Mouse (Mus musculus): ENCODE results near the gene Memo1. TPM values are rescaled to one million over a fixed set of nuclear protein-coding genes. Genes with fewer than 3 reads are reported as not detected.

The Memo1 gene
- total and polyA plus RNA-seq, 3 experiments: 76.8 to 216 (median 110) TPM

GRCm38 (mm10) chr17:74209143-74209908 lies 86.0 kb downstream of the Memo1 start:
- TF ChIP-seq GATA1 (IDR thresholded peaks at IDR 0.05; ENCODE audit: borderline replicate concordance, low read length) (no peak), GATA2 (IDR thresholded peaks at IDR 0.05; ENCODE audit: borderline replicate concordance, low read depth, low read length) (no peak), POLR2AphosphoS5 (IDR thresholded peaks at IDR 0.05; ENCODE audit: insufficient replicate concordance, low read depth, low read length) (no peak), TAL1 (conservative IDR thresholded peaks at IDR 0.05; ENCODE audit: low read depth, low read length) (no peak), CTCF (IDR thresholded peaks at IDR 0.05; ENCODE audit: low read depth, low read length) (no peak)
- ATAC-seq (ENCODE audit: extremely low read depth, insufficient number of reproducible peaks, low FRiP score, poor library complexity, severe bottlenecking) (no peak), DNase-seq (ENCODE audit: low spot score) (no peak)
- Histone ChIP-seq H3K36me3 (replicated peaks) (peaks cover 54% of the 10 kb centered on the region), H3K4me3 (ENCODE audit: low read depth, low read length) (no peak overlapping the region), H3K9me3 (replicated peaks) (no peaks in the 10 kb centered on the region), H3K27me3 (ENCODE audit: insufficient read depth, low read length) (no peaks in the 10 kb centered on the region), H3K4me1 (ENCODE audit: insufficient read depth, low read depth, low read length) (peaks cover 5% of the 10 kb centered on the region; the same call in 1 of the 2 replicates)

GRCm38 (mm10) chr17:74195943-74196342 lies 99.4 kb downstream of the Memo1 start:
- peaks cover 6% of the 10 kb centered on the region for H3K4me1 ChIP-seq (ENCODE audit: insufficient read depth, low read depth, low read length)
- no peaks in the 10 kb centered on the region for H3K27me3 ChIP-seq (ENCODE audit: insufficient read depth, low read length)
- H3K4me3 ChIP-seq (ENCODE audit: low read depth, low read length): no peak overlapping the region
- peaks cover 46% of the 10 kb centered on the region for H3K36me3 ChIP-seq (replicated peaks)
- H3K9me3 ChIP-seq (replicated peaks): no peaks in the 10 kb centered on the region
- ATAC-seq (ENCODE audit: extremely low read depth, insufficient number of reproducible peaks, low FRiP score, poor library complexity, severe bottlenecking) (no peak), DNase-seq (ENCODE audit: low spot score) (no peak)
- TF ChIP-seq POLR2AphosphoS5 (IDR thresholded peaks at IDR 0.05; ENCODE audit: insufficient replicate concordance, low read depth, low read length): no peak

GRCm38 (mm10) chr17:74194755-74195154 lies 100.6 kb downstream of the Memo1 start:
- H3K4me3 ChIP-seq (ENCODE audit: low read depth, low read length): no peak overlapping the region
- H3K36me3 ChIP-seq (replicated peaks): peaks cover 50% of the 10 kb centered on the region
- no peaks in the 10 kb centered on the region for H3K27me3 ChIP-seq (ENCODE audit: insufficient read depth, low read length)
- DNase-seq (ENCODE audit: low spot score) (no peak), ATAC-seq (ENCODE audit: extremely low read depth, insufficient number of reproducible peaks, low FRiP score, poor library complexity, severe bottlenecking) (no peak)
- no peaks in the 10 kb centered on the region for H3K9me3 ChIP-seq (replicated peaks)
- H3K4me1 ChIP-seq (ENCODE audit: insufficient read depth, low read depth, low read length): peaks cover 6% of the 10 kb centered on the region
- TF ChIP-seq POLR2AphosphoS5 (IDR thresholded peaks at IDR 0.05; ENCODE audit: insufficient replicate concordance, low read depth, low read length) (no peak), CTCF (IDR thresholded peaks at IDR 0.05; ENCODE audit: low read depth, low read length) (no peak), GATA2 (IDR thresholded peaks at IDR 0.05; ENCODE audit: borderline replicate concordance, low read depth, low read length) (no peak), TAL1 (conservative IDR thresholded peaks at IDR 0.05; ENCODE audit: low read depth, low read length) (no peak), GATA1 (IDR thresholded peaks at IDR 0.05; ENCODE audit: borderline replicate concordance, low read length) (no peak)

GRCm38 (mm10) chr17:74193463-74193862 lies 101.9 kb downstream of the Memo1 start:
- TF ChIP-seq GATA1 (IDR thresholded peaks at IDR 0.05; ENCODE audit: borderline replicate concordance, low read length) (no peak), GATA2 (IDR thresholded peaks at IDR 0.05; ENCODE audit: borderline replicate concordance, low read depth, low read length) (no peak), POLR2AphosphoS5 (IDR thresholded peaks at IDR 0.05; ENCODE audit: insufficient replicate concordance, low read depth, low read length) (no peak), CTCF (IDR thresholded peaks at IDR 0.05; ENCODE audit: low read depth, low read length) (no peak), TAL1 (conservative IDR thresholded peaks at IDR 0.05; ENCODE audit: low read depth, low read length) (no peak)
- Histone ChIP-seq H3K36me3 (replicated peaks) (peaks cover 53% of the 10 kb centered on the region), H3K27me3 (ENCODE audit: insufficient read depth, low read length) (no peaks in the 10 kb centered on the region), H3K4me3 (ENCODE audit: low read depth, low read length) (no peak overlapping the region), H3K9me3 (replicated peaks) (no peaks in the 10 kb centered on the region), H3K4me1 (ENCODE audit: insufficient read depth, low read depth, low read length) (peaks cover 8% of the 10 kb centered on the region)
- no peak for DNase-seq (ENCODE audit: low spot score)
- no peak for ATAC-seq (ENCODE audit: extremely low read depth, insufficient number of reproducible peaks, low FRiP score, poor library complexity, severe bottlenecking)

GRCm38 (mm10) chr17:74191446-74191845 lies 103.9 kb downstream of the Memo1 start:
- H3K27me3 ChIP-seq (ENCODE audit: insufficient read depth, low read length): no peaks in the 10 kb centered on the region
- H3K36me3 ChIP-seq (replicated peaks): peaks cover 46% of the 10 kb centered on the region
- peaks cover 8% of the 10 kb centered on the region for H3K4me1 ChIP-seq (ENCODE audit: insufficient read depth, low read depth, low read length)
- TF ChIP-seq POLR2AphosphoS5 (IDR thresholded peaks at IDR 0.05; ENCODE audit: insufficient replicate concordance, low read depth, low read length): no peak
- TF ChIP-seq GATA1 (IDR thresholded peaks at IDR 0.05; ENCODE audit: borderline replicate concordance, low read length): no peak
- no peak for TF ChIP-seq GATA2 (IDR thresholded peaks at IDR 0.05; ENCODE audit: borderline replicate concordance, low read depth, low read length)
- TF ChIP-seq TAL1 (conservative IDR thresholded peaks at IDR 0.05; ENCODE audit: low read depth, low read length): no peak
- TF ChIP-seq CTCF (IDR thresholded peaks at IDR 0.05; ENCODE audit: low read depth, low read length): no peak
- no peak overlapping the region for H3K4me3 ChIP-seq (ENCODE audit: low read depth, low read length)
- DNase-seq (ENCODE audit: low spot score): no peak
- ATAC-seq (ENCODE audit: extremely low read depth, insufficient number of reproducible peaks, low FRiP score, poor library complexity, severe bottlenecking): no peak
- H3K9me3 ChIP-seq (replicated peaks): no peaks in the 10 kb centered on the region

GRCm38 (mm10) chr17:74186197-74186596 lies 109.1 kb downstream of the Memo1 start:
- Histone ChIP-seq H3K4me1 (ENCODE audit: insufficient read depth, low read depth, low read length) (peaks cover 4% of the 10 kb centered on the region), H3K27me3 (ENCODE audit: insufficient read depth, low read length) (no peaks in the 10 kb centered on the region), H3K36me3 (replicated peaks) (peaks cover 35% of the 10 kb centered on the region), H3K4me3 (ENCODE audit: low read depth, low read length) (no peak overlapping the region), H3K9me3 (replicated peaks) (no peaks in the 10 kb centered on the region)
- ATAC-seq (ENCODE audit: extremely low read depth, insufficient number of reproducible peaks, low FRiP score, poor library complexity, severe bottlenecking) (peak; percentile 22; the same call in 1 of the 2 replicates), DNase-seq (ENCODE audit: low spot score) (no peak)
- no peak for TF ChIP-seq POLR2AphosphoS5 (IDR thresholded peaks at IDR 0.05; ENCODE audit: insufficient replicate concordance, low read depth, low read length)
- TF ChIP-seq TAL1 (conservative IDR thresholded peaks at IDR 0.05; ENCODE audit: low read depth, low read length): no peak
- TF ChIP-seq CTCF (IDR thresholded peaks at IDR 0.05; ENCODE audit: low read depth, low read length): no peak
- no peak for TF ChIP-seq GATA1 (IDR thresholded peaks at IDR 0.05; ENCODE audit: borderline replicate concordance, low read length)
- TF ChIP-seq GATA2 (IDR thresholded peaks at IDR 0.05; ENCODE audit: borderline replicate concordance, low read depth, low read length): no peak

Measured in G1E (cell line).